Mouse (Mus musculus) heart, adult 2 months (tissue): ENCODE data around the gene Dnaaf5.

Experiments used
- CTCF ChIP-seq: fragments of 200-600 bp; IDR thresholded peaks from 2 replicates; pipeline ENCODE4 v1.8.1; 2022; ENCODE audit warnings: antibody characterized with exemption, mild to moderate bottlenecking, moderate library complexity
- EP300 ChIP-seq: fragments of 200-500 bp; IDR thresholded peaks from 2 replicates; pipeline ENCODE4 v1.6.1; 2011; ENCODE audit warnings: low read depth, low read length, control low read depth; ENCODE audit not compliant: insufficient read depth
- POLR2A ChIP-seq: fragments of 200-500 bp; IDR thresholded peaks from 2 replicates; pipeline ENCODE4 v1.6.1; 2011; ENCODE audit warnings: mild to moderate bottlenecking, low read depth, low read length, control low read depth; ENCODE audit not compliant: insufficient read depth

- TF ChIP-seq POLR2A = no peak
- TF ChIP-seq CTCF = no peak
- no peak for TF ChIP-seq EP300
Observed at GRCm38 (mm10) chr5:139115507-139115906, 34.5 kb upstream of the Dnaaf5 start.
